Mouse (Mus musculus) c-Kit-positive CD71-positive TER-119-negative erythroid progenitor cells, embryonic 14.5 days (primary cell): ENCODE measurements at regions not wholly inside any gene's neighbourhood (a gene's known extent, or its start where the extent isn't known, plus 50 kb on each side); places are given as distances from the start of the nearest gene placed in this dataset.

Source experiments
- DNase-seq: peaks from one replicate; pipeline ENCODE4 v3.0.0-alpha.2; 2013; ENCODE audit warnings: low read depth

DNA sequence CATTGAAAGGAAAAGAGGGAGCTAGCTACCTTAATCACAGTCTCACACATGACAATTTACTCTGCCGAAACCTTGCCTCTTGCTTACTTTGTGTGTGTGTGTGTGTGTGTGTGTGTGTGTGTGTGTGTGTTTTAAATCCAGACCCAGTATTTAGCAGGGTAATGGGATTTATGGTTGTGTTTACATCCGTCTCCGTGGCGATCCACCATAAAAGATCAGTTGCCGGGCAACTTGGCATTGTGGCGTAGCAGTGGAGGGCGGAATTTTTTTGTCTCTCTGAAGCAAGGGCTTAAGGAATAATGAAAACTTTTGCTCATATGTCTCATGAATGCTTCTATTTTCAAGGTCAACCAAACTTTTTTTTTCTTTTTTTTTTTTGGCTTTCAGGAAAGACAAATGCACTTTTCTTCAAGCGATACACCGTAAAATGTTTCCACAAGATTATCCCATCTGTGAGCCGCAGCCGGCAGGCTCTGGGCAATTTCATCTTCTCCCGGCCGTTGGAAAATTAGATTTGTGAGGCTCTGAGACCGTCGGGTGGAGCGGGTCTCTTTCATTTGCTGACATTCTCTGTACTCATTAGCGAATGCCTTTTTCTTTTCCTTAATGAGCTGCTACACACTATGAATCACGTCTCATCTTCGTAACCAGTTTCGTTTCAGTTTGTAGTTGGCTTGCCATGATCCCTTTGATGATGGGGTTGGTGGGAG, 53.9 kb upstream of the Ptch1 start:
- no peak for DNase-seq

DNA sequence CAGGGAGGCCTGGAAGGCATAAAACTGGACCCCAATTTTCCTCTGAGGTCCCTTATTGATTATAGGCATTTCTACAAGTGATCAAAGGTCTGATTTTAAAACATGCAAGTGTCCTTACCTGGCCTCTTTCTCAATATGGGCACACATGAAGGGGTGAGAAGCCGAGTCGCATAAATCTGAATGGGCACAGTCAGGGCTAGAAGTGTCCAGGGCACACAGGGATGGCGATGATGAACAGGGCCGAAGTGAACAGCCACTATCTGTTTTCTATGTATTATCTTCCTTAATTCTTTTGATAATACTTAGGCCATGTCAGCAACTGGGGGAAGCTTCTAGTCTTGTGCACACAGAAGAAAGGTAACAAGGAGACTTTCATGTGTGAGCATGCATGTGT, 54.5 kb upstream of the Ptch1 start:
- DNase-seq: no peak

DNA sequence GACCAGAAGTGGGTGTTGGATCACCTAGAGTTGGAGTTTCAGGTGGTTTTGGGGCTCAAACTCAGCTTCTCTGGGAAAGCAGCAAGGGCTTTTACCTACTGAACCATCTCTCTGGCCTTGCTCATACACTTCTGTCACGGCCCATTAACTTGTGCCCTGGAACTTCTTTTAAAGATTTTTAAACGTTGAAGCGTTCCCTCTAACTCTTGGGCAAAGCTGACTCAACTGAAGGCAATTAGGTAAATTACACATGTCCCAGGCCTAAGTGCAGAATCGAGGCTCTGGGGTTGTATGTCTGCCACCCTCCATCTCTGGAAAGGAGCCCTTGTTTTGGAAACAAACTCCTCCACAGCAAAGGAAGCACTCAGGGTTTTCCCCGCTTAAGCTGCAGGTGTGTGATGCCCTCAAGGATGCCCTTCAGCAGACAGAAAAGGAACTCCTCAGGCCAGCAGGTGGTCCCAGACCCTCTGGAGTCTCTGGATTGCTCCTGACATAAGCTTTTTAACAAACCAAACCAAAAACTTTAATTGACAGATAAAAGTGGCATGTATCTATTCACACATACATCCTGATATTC, 58.5 kb upstream of the Ptch1 start:
- DNase-seq: no peak

DNA sequence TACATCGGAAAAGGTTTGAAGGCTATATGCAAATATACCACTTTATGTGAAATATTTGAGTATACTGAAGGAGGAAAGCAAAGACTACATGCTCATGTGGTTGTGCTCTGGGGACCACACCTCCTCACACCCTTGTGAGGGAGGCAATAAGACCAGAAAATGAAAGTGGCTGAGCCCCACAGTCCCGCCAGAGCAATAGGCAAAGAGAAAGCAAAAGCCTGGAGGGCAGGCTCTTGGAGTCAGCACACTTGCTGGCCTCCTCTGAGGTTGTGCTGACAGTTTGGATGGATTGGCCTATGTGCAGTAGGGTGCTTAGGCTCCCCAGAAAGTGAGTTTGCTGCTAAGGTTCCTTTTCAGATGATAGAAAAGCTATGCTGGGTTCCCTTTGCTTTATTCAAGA, 60.9 kb upstream of the Ptch1 start:
- DNase-seq: no peak

DNA sequence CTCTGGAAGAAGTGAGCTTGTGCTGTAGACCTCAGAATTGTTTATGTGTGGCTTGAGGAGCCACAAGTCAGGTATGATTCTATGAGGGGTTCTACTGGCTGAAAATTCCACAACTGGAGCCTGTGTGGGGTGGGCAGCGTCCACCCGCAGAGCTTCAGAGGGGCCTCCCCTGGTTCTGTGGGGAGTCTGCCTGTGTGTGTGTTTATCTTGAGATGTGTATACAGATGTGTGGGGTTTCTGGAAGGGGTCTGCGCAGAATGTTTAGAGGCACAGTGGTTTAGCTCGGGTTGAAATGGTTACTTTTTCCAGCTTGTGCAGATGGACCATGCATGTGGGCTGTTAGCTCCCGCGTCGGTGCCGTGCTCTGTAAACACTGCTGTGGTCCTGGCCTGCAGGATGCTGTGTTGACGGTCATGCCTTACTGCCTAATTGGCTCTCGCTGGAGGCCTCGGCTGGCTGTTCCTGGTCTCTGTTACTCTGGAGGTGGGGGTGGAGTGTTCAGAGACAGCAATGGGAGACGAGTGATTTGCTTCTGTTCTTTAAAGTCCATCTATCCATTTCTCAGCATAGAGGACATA, 68.3 kb upstream of the Ptch1 start:
- no peak for DNase-seq

DNA sequence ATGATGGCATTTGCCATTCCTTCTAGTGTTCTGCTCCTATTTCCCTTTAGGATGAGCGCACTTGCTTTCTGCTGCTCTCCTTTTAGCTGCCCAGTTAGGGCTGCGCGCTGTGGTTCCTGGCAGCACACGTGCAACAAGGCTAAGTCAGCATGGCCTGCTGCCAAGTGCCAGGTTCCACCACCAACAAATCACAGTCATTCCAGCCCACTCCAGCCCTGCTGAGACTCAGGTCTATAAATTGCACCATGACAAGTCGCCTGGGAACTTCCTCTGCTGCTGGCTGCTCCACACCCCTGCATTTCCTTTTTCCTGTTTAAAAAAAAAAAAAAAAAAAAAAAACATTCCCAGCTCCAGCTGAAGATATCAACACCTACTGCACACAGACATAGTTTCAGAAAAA, 69.2 kb upstream of the Ptch1 start:
- DNase-seq: no peak

DNA sequence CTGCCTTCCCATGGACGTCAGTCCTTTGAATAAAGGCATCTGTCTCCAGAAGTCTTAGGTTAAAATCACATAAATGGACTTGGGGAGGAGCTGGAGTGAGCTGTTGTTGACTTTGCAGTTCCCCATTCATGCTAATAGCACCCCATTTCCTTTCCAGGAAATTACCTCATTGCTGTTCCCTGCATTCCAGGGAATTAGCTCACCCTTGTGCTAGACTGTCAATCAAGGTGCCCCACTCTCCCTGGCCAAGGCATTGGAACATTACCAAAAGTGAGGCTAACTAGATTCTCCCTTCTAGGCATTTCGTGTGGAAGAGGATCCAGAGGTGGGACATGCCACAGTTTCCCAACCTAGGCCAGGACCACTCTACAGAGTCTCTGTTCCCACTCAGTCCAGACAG, 70.0 kb upstream of the Ptch1 start:
- DNase-seq: no peak

DNA sequence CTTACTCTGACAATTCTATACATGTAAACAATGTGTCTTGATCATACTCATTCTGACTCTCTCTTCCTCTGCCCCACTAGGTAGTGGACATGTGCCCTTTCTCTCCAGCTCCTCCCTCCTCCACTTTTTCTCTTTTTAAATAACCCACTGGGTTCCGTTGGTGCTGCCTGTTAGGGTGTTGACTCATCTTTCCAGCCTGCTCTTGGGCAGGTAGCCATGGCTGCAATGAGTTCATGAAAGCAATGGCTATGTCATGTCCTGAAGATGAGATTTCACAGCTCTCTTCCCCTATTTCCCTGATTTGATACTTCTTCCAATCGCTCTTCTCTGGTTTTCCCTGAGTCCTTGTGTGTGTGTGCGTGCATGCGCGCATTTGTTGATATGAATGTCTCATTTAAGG, 70.9 kb upstream of the Ptch1 start:
- no peak for DNase-seq

DNA sequence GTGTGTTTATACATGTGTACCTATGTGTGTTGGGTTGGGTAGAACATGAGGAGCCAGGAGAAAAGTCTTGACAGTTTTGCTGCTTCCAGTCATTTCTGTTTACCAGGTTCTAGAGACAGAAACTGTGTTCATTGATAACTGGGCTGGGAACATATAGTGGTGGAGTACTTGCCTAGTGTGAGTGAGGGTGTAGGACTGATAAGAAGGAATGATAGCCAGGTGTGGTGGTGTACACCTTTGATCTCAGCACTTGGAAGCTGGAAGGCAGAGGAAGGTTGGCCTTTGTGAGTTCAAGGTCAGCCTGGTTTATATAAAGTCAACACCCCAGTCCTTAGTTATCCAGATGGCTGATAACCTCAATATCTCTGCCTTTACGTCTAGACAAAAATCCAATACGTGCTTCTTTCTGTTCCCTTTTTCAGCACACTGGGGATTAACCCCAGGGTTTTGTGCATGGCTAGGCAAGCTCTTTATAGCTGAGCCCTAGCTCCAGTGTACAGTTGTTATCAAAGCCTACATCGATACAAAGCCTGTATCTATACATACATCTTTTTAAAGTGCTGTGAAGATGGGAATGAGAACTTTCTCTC, 75.8 kb upstream of the Ptch1 start:
- no peak for DNase-seq

DNA sequence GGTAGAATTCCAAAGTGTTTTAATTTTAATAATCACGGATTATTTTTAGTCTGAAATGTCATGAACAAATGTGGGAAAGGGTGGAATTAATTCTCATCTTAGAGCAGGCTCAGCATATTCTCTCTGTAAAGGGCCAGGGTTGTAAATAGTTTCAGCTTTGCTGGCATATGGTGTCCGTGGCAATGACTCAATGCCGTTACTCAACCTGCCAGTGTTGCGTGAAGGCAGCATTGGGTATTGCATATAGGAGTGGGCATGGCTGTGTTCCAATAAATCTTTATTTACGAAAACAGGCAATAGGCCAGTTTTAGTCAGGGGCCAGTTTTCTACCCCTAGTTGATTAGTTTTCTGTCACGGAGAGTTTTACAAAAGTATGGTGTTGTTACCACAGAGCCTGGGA, 81.1 kb upstream of the Ptch1 start:
- DNase-seq: no peak

DNA sequence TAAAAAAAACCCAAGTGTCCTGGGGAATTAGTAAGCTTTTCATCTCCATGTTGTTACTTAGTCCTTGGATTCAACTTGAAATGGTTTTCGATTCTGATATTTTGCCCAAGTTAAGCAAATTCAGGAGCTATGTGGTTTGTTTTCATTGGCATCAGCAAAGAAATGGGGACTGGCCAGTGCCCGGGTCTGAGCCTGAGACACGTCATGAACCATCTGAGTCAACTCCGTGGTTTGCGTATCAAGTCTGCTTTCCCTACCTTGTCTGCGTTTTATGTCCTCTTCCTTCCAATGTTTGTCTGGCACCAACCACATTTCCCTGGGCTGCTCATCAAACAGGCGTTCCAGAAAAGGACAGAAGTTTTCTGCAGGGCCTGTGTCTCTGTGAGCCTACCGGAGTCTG, 83.7 kb upstream of the Ptch1 start:
- no peak for DNase-seq

DNA sequence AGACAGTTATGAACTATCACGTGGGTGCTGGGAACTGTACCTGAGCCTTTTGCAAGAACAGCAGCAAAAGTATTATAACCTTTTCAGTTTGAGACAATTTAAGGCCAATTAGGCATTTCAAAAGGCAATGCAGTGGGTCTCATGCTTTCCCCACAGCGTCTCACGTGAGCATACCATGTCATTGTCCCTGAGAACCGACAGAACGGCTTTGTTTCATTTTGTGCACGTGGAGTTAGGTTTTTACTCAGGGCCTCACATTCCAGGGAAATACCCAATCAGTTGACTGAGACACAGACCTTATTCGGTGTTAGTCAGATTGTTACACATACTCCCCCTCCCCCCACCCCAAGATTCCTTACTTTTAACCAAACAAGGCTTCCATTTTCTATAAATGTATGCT, 86.0 kb upstream of the Ptch1 start:
- no peak for DNase-seq

DNA sequence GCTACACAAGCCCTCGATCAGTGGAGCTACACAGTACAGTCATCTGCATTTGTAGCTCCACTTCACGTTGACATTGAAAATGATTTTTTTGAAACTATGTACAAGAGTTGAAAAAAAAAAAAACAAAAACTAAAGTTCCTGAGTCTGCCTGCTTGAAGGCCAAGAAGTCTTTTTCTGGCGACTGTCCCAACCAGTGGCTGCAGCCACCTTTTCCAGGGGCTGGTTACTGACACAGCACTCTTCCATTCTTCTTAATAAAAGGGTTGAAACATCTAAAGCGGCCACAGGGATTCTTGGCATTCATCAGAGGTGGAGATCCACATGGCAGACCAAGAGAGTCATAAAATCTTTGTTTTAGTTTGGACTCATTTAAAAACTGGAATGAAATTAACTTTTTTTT, 87.0 kb upstream of the Ptch1 start:
- DNase-seq: no peak

DNA sequence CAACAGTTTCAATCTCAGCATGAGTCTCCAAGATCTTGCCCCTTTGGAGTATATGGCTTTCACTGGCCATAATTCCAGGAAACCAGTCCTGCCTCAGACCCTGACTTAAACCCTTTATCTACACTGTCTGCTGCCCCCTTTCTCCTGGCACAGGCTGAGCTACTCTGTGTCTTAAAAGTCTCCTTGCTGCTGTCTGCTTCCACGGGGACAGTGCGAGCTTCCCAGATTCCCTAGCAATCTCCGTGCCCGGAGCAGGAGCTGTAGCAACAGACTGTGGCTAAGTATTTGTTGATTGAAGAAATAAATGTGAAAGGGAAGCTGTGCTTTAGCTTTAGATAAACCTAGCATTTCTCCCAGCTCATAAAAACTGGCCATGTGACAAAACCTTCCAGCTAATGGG, 95.2 kb upstream of the Ptch1 start:
- no peak for DNase-seq

DNA sequence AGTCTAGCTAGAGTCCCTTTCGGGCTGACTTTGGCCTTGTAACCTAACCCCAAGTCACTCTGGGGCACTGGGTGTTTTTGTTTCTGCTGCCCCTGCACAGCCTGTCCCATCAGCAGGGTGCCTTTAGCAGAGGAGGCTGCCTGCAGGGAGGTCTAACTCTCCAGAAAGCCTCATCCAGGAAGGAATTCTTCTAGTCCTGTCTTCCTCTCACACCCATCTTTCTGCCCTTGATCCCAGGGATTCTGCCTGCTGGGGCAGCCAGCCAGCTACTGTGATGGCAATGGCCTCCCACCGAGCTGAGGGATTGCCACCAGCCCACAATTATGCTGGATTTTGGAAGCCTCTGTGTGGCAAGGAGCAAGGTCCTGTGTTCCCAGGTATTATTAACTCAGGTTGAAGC, 95.6 kb upstream of the Ptch1 start:
- no peak for DNase-seq

DNA sequence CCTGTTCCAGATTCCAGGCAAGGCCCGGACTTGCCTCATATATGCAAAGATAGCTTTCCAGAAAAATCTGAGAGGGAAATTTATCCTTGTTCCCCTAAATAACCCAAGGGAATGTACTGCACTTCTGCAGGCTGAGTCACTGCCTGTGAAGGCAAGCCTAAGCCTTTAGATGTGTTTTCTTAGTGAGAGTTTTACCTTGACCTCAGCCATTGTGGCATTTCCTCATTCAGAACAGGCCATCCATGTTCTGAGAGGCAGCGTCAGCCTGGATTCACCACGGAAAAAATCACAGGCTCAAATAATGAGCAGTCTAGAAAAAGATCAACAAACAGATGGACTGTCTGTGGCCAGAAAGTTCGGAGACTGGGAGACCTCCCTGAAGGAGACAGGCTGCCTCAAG, 99.0 kb upstream of the Ptch1 start:
- DNase-seq: no peak

DNA sequence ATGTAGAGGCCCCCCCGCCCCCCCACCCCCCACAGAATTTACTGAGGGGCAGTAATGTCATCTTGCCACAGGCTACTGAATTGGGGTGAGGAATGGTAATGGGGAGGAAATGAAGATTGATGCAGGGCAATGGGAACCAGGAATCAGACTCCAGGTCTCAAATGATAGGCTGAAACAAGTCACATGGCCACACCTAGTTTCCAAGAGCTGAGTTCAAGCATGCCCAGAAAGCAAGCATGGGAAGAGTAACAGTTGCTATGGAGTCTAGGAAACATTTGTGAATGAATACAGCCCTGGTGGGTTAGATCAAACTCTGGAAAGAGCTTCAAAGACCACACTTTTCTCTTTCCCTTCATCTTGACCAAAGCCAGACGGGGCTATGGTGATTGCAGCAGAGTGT, 104.3 kb upstream of the Ptch1 start:
- no peak for DNase-seq

DNA sequence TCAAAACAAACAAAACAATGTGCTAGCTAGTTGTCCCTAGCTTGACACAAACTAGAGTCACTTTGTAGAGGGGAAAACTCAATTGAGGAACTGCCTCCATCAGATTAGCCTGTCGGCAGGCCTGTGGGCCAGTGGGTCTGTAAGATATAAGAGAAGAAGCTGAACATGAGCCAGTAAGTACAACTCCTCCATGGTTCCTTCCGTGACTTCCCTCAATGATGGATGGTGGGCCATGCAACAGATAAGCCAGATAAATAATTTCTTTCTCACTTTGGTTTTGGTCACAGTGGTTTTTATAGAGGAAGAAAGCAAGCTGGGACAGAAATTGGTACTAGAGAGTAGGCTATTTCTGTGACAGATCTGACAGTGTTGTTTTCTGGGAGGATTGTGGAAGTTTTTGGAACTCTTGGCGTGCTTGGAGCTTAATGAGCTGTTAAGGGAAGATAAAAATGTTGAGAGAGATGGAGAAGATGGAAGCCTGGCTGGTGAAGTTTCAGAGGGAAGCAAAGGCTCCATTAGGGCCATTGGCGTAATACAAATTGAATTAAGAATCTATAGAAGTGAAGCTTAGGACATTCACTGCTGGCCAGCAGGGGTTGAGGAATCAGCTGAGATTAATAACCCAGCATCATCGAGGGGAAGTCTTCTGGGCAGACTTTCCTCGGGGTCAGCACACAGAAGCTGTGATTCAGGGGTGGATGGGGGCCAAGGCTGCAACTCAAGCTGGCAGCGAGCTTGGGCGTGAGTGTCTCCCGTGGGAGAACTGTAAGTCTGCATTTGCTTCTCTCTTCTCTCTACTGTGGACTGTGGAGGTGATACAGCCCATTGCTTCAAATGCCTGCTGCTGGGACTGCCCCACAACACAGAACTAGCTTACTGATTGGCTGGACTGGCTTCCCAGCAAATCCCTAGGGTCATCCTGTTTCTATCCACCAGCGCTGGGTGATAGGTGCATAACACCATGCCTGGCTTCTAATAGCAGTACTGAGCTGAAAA, 105.2 kb upstream of the Ptch1 start:
- DNase-seq: no peak

DNA sequence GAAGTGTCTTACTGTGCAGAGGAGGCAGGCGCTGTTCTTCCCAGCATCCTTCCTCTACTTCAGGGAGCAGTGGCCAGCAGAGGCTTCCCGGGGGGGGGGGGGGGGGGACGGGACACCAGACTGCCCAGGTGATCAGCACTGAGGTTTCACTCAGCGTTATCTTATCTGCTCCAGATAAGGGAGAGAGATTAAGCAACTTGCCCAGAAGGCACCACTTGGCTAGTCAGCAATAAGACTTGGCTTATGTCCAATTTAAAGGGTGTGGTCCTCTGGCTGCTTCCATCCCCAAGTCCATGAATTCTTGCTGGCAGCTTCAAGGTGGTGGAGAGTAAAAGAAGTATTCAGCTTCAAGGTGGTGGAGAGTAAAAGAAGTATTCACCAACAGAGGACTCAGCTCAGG, 108.9 kb upstream of the Ptch1 start:
- no peak for DNase-seq

DNA sequence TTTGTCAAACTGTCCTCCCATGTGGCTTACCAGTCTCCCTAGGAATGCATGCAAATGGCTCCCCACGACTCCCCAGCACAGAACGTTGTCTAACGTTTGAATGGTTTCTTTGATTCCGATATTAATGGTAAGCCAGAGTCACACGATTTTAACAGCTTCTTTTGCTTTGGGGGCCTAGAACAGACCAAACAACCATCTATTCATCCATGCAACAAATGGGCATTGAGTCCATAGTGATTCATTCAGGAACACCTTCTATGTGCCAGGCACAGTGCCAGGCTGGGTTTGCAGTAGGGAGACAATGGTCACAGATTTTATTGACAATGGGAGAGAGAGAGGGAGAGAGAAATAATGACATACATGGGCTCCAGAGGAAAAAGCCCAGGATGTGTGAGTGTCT, 118.6 kb upstream of the Ptch1 start:
- no peak for DNase-seq

DNA sequence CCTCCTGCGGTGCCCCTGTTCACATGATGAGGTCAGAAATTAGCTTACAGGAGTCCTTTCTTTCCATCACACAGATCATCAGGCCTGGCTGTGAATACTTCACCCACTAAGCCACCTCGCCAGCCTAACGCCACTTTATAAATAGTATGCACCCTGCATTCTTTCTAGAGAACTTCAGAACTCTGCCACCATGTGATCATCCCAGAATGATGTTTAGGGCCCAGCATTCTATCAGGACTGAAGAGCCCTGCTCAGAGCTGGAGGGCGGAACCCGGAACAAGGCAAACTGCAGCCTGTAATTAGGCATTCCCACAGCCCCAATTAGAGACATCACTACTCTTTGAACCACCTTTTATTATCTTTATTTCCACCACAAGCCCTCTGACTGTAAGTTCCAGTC, 120.2 kb upstream of the Ptch1 start:
- DNase-seq: no peak

DNA sequence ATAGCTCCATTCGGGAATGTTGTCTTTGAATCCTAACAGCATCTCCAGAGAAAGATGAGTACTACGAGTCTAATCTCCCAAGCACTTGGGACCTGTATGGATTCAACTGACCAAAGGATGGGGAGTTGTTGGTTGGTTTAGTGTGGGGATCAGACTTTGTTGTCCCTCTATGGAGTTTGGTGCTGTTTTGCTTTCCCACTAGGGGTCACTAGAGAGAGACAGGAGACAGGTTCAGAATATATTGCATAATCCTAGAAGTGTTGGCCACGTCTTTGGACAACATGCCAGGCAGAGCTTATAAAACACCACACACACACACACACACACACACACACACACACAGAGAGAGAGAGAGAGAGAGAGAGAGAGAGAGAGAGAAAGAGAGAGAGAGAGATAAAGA, 118.6 kb upstream of the Ercc6l2 start:
- DNase-seq: peak; percentile 34
